Mouse (Mus musculus) cerebellum, adult 2 months (tissue): ENCODE measurements at regions not wholly inside any gene's neighbourhood (a gene's known extent, or its start where the extent isn't known, plus 50 kb on each side); places are given as distances from the start of the nearest gene placed in this dataset.

Experiments used
- CTCF ChIP-seq: fragments of 200-500 bp; IDR thresholded peaks from 2 replicates; pipeline ENCODE4 v1.5.1; 2011; ENCODE audit warnings: low read depth, mild to moderate bottlenecking, control low read depth, low read length, moderate library complexity, borderline replicate concordance; ENCODE audit not compliant: insufficient read depth
- POLR2A ChIP-seq: fragments of 200-500 bp; IDR thresholded peaks from 2 replicates; pipeline ENCODE4 v1.6.1; 2011; ENCODE audit warnings: low read length, control low read depth, borderline replicate concordance; ENCODE audit not compliant: insufficient read depth

DNA sequence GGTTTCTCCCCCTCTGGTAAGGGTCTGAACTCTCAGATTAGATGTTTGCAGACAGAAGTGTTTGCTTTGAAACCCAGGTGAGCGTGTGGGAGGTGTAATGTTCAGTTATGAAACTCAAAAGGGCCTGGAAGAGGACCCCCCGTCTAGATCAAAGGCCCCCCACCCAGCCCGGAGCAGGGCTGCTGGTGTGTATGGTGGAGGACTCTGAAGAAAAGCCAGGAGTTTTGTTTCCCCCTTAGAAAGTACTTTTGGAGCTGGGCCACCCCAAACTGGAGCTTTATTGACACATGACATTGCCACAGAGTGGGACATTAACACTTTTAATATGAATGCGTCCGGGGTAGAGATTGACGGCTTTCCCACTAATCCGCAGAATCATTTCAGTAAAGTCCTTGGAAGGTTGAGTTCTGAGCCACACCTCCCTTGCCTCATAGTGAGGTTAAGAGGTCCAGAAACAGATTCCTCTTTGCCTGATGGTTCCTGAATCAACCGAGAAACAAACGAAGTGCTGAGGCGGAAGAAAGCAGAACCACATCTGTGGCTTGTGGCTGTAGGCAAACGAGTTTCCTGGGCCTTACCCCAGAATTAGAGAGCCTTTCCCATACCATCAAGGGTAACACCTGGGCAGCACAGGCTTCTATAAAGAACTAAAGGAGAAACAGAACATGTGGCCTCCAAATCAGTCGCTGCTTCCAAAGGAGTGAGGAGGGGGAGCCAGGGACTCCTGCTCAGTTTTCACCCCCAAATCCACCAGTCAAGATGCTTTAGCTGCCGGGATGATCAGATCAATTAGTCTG, 78.0 kb upstream of the Ralgps2 start:
- TF ChIP-seq POLR2A (no peak), CTCF (no peak)
